Mouse (Mus musculus) liver, postnatal 0 days (tissue): ENCODE measurements around the gene Trip4.

ENCODE experiments used
- CTCF ChIP-seq: sonication (generic); IDR thresholded peaks from 2 replicates; pipeline ENCODE4 v1.5.1; 2016; ENCODE audit warnings: antibody characterized with exemption, low read depth
- EP300 ChIP-seq: IDR thresholded peaks from 2 replicates; pipeline ENCODE4 v1.6.1; 2016; ENCODE audit warnings: antibody characterized with exemption, low read depth, mild to moderate bottlenecking

DNA sequence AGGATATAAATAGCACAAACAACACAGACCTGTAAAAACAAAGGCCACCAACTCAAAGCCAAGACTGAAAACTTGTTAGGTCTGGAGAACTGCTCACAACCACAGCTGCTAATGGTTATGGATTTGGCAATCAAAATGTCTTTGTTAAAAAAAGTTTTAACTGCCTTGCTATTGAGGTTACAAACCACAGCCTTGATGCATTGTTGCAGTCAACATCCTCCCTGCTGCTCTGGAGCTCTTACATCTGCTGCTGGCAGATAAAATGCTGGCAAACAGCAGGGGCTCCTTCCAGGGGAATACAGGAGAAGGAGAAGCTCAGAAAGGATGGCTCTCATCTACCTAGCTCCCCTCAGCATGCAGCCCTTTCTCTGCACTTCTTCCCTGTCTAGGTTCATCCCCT, 60.4 kb downstream of the Trip4 start:
- TF ChIP-seq CTCF: no peak
- no peak for TF ChIP-seq EP300
